30 mouse cellular contexts compared by ENCODE assay signal in the genomic region with DNA sequence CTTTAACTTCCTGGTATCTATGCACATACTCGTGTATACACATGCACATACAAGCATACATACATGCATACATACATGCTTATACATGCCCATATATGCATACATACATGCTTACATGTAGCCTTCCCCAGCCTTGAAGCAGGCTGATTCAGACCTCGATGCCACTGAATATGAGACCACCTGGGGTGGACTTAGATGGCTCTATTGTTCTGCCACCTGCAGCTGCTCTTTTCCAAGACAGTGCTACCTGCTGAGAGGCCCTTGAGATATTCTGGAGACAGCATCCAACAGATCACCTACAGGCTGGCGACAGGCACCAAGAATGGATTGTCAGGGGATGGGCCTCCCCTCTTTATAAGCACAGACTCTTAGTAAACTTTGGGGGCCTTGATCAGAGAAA. TPM values are rescaled to one million over a fixed set of nuclear protein-coding genes. Genes with fewer than 3 reads are reported as not detected.
"Had no signal": no experiment of that assay in that cellular context is flagged by ENCODE, and none has a peak within 500 bp of the region (broad histone marks: within the 10 kb centered on the region; RNA-seq: fewer than 3 reads in every experiment).

No protein-coding gene starts in this region.

- H3K4me3 ChIP-seq: embryonic facial prominence, embryonic 10.5 days; embryonic facial prominence, embryonic 12.5 days; embryonic facial prominence, embryonic 13.5 days; embryonic facial prominence, embryonic 15.5 days; erythroblast, embryonic 14.5 days; forebrain, embryonic 10.5 days; forebrain, embryonic 12.5 days; forebrain, embryonic 13.5 days; forebrain, embryonic 15.5 days; gastrocnemius, adult 2 months; heart, adult 2 months; heart, embryonic 10.5 days had no signal

- DNase-seq: cerebellum, adult 9-11 months; cerebellum, postnatal 10 days; cerebellum, postnatal 14 days; cerebellum, postnatal 25 days; cerebellum, postnatal 36 days; embryo, embryonic 11 days; forebrain, postnatal 0 days; gastrocnemius, adult 2 months; gastrocnemius, postnatal 10 days; gastrocnemius, postnatal 14 days; gastrocnemius, postnatal 25 days; gastrocnemius, postnatal 36 days; heart, adult 18-20 months; heart, adult 2 months had no signal

- H3K27ac ChIP-seq: embryonic facial prominence, embryonic 10.5 days; embryonic facial prominence, embryonic 12.5 days; embryonic facial prominence, embryonic 13.5 days; embryonic facial prominence, embryonic 15.5 days; forebrain, embryonic 10.5 days; forebrain, embryonic 12.5 days; forebrain, embryonic 13.5 days; forebrain, embryonic 15.5 days; gastrocnemius, adult 2 months; heart, adult 2 months; heart, embryonic 10.5 days had no signal

RNA-seq across cellular contexts. Expression of gene Gm17387, which starts 1.5 kb away (rescaled TPM):
- total RNA-seq: common myeloid progenitor, adult 5-6 weeks; forebrain, postnatal 0 days; gastrocnemius, adult 18-20 months; gastrocnemius, adult 2 months; gastrocnemius, adult 8-10 months; gastrocnemius, postnatal 10 days; gastrocnemius, postnatal 14 days; gastrocnemius, postnatal 25 days; gastrocnemius, postnatal 36 days; gastrocnemius, postnatal 4 days; granulocyte monocyte progenitor cell, adult 5-6 weeks; heart, adult 18-20 months; heart, adult 2 months; heart, adult 8-10 months had no signal

RNA-seq across cellular contexts. Expression of gene Ifitm6, which starts 12.7 kb away (rescaled TPM):
- total RNA-seq: gastrocnemius, adult 18-20 months; gastrocnemius, adult 2 months; gastrocnemius, adult 8-10 months; gastrocnemius, postnatal 14 days; gastrocnemius, postnatal 25 days; gastrocnemius, postnatal 36 days; heart, adult 18-20 months had no signal

RNA-seq across cellular contexts. Expression of gene B4galnt4, which starts 30.5 kb away (rescaled TPM):
- total RNA-seq: gastrocnemius, adult 18-20 months; gastrocnemius, postnatal 25 days; heart, adult 18-20 months; heart, adult 8-10 months had no signal

RNA-seq across cellular contexts. Expression of gene Pkp3, which starts 47.6 kb away (rescaled TPM):
- total RNA-seq: forebrain, postnatal 0 days; gastrocnemius, adult 18-20 months; gastrocnemius, adult 2 months; gastrocnemius, adult 8-10 months; gastrocnemius, postnatal 10 days; gastrocnemius, postnatal 14 days had no signal
